Mouse (Mus musculus): ENCODE results near the gene Zdhhc19. TPM values are rescaled to one million over a fixed set of nuclear protein-coding genes. Genes with fewer than 3 reads are reported as not detected.
A peak's percentile ranks its signal among the peaks of the same experiment; 100 is the strongest.

Zdhhc19 gene
- polyA plus RNA-seq, 1 experiment = 0.15 TPM

DNA sequence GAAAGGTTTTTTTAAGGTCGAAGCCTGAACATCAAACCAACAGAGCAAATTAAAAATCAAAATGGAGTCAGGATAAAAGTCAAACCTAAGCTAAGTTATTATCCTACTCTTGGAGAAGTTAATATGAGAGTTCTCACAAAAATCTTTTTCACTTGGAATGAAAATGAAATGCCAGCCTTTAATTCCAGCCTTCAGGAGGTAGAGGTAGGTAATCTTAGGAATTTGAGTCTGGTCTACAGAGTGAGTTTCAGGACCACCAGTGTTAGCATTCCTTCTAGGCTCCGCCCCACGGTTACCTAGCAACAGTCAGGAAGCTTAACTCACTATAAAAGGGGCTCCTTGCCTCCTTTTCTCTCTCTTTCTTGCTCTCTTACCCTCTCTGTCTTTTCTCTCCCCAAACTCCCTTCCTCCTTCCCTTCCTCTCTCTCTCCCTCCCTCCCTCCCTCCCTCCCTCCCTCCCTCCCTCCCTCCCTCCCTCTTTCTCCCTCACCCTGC lies 42.7 kb downstream of the Zdhhc19 start:
- peak; percentile 65 for DNase-seq (ENCODE audit: low read depth)
- TF ChIP-seq POLR2A (IDR thresholded peaks at IDR 0.05; ENCODE audit: borderline replicate concordance, extremely low read depth, insufficient read depth, insufficient read length, poor library complexity, severe bottlenecking) (no peak), CTCF (IDR thresholded peaks at IDR 0.05; ENCODE audit: borderline replicate concordance, extremely low read depth, insufficient read depth, insufficient read length) (no peak)

DNA sequence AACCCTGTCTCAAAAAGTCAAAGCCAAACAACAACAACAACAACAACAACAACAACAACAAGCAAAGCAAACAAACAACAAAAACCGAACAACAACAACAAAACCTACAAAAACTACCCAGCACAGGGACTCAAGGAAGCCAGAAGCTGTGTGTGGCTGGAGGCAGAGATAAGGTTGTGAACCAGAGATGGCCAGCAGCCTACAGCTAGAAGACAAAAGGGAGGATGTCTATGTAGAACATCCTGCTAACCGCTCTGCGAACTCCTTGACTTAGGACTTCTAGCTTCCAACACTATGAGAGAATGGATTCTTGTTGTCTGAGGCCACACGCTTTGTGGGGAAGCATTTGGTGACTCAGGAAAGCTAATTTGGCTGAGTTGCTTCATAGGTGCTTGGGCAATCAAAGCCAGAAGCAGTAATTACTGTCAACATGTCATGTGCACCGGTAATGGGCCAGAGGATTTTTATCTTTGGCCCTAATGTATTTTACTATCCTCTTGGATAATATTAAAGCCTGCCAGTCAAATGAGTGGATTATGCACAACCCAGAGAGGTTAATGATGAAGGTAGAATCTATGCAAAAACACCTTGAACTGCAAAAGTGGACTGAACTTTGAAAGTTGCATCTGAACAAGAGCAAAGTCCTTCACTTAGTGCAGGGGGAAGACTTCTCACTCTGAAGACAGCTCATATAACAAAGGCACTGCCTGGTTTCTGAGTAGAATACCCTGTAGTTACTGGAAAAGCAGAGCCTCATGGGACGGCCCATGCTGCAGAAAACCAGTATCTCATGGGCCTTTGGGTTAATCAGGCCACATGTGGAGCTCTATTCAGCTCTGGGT lies 45.5 kb downstream of the Zdhhc19 start:
- TF ChIP-seq POLR2A (IDR thresholded peaks at IDR 0.05; ENCODE audit: borderline replicate concordance, extremely low read depth, insufficient read depth, insufficient read length, poor library complexity, severe bottlenecking) (no peak), CTCF (IDR thresholded peaks at IDR 0.05; ENCODE audit: borderline replicate concordance, extremely low read depth, insufficient read depth, insufficient read length) (no peak)
- no peak for DNase-seq (ENCODE audit: low read depth)

GRCm38 (mm10) chr16:32543422-32543821 lies 47.4 kb downstream of the Zdhhc19 start:
- TF ChIP-seq POLR2A (IDR thresholded peaks at IDR 0.05; ENCODE audit: borderline replicate concordance, extremely low read depth, insufficient read depth, insufficient read length, poor library complexity, severe bottlenecking) (no peak), CTCF (IDR thresholded peaks at IDR 0.05; ENCODE audit: borderline replicate concordance, extremely low read depth, insufficient read depth, insufficient read length) (no peak)
- no peak for DNase-seq (ENCODE audit: low read depth)

DNA sequence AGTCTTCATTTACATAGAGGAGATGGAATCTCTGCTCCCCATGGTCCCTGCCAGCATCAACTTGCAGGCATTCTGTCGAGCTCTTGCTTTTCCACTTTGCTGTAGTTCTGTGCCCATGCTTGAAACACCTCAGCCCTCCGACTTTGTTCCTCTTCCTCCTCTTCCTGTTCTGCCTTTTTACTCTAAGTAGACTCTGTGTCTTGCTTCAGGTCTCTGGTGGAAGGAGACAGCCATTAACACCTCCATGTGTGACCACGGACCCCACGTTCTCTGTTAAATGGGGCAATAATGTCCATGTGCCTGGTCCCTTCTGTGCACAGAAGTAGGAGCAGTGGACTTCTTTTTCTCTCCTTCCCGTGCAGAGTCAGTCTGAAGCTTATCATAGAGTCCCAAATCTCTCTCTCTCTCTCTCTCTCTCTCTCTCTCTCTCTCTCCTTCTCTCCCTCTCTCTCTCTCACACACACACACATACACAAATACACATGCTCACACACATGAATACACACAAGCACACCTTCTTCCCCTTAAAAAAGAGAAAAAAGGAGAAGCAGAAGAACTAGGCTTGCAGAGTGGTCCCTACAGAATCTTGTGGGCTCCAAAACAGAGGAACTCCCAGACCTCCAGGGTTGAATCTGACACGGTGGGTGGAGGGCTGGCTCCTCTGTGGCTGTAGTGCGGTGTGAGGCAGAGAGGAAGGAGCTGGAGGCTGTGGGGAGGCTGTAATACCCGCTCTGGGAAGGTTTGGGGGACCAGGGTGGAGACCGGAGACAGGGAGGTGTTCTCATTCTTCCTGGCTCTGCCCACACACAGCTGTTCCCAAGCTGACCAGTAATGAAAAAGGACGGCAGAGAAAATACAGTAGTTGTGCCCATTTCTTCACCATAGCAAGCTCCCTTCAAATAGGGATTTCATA lies 51.3 kb downstream of the Zdhhc19 start:
- TF ChIP-seq POLR2A (IDR thresholded peaks at IDR 0.05; ENCODE audit: borderline replicate concordance, extremely low read depth, insufficient read depth, insufficient read length, poor library complexity, severe bottlenecking) (no peak), CTCF (IDR thresholded peaks at IDR 0.05; ENCODE audit: borderline replicate concordance, extremely low read depth, insufficient read depth, insufficient read length) (no peak)
- DNase-seq (ENCODE audit: low read depth) = no peak

GRCm38 (mm10) chr16:32550084-32550483 lies 54.0 kb downstream of the Zdhhc19 start:
- TF ChIP-seq CTCF (IDR thresholded peaks at IDR 0.05; ENCODE audit: borderline replicate concordance, extremely low read depth, insufficient read depth, insufficient read length) (no peak), POLR2A (IDR thresholded peaks at IDR 0.05; ENCODE audit: borderline replicate concordance, extremely low read depth, insufficient read depth, insufficient read length, poor library complexity, severe bottlenecking) (no peak)
- no peak for DNase-seq (ENCODE audit: low read depth)

DNA sequence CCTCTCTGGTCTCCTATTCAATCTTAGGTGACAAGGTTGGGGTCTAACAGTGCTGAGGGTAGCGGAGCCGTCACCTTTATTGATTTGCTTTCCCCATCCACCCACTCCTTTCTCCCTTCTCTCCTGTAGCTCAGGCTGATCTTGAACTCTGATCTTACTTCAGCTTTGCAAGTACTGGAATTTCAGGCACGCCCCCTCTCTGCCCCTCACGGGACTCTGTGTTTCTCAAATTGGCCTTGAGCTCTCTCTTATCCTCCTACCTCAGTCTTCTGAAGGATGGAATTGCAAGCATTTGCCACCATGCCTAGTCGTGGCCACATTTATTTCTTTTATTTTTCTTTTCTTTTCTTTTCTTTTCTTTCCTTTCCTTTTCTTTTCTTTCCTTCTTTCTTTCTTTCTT lies 54.4 kb downstream of the Zdhhc19 start:
- DNase-seq (ENCODE audit: low read depth) = no peak
- TF ChIP-seq CTCF (IDR thresholded peaks at IDR 0.05; ENCODE audit: borderline replicate concordance, extremely low read depth, insufficient read depth, insufficient read length) (no peak), POLR2A (IDR thresholded peaks at IDR 0.05; ENCODE audit: borderline replicate concordance, extremely low read depth, insufficient read depth, insufficient read length, poor library complexity, severe bottlenecking) (no peak)

GRCm38 (mm10) chr16:32551346-32551747 lies 55.3 kb downstream of the Zdhhc19 start:
- no peak for TF ChIP-seq POLR2A (IDR thresholded peaks at IDR 0.05; ENCODE audit: borderline replicate concordance, extremely low read depth, insufficient read depth, insufficient read length, poor library complexity, severe bottlenecking)
- TF ChIP-seq CTCF (IDR thresholded peaks at IDR 0.05; ENCODE audit: borderline replicate concordance, extremely low read depth, insufficient read depth, insufficient read length) = no peak
- no peak for DNase-seq (ENCODE audit: low read depth)

- no peak for DNase-seq (ENCODE audit: low read depth)
- TF ChIP-seq POLR2A (IDR thresholded peaks at IDR 0.05; ENCODE audit: borderline replicate concordance, extremely low read depth, insufficient read depth, insufficient read length, poor library complexity, severe bottlenecking) (no peak), CTCF (IDR thresholded peaks at IDR 0.05; ENCODE audit: borderline replicate concordance, extremely low read depth, insufficient read depth, insufficient read length) (no peak)
These were observed 59.5 kb downstream of the Zdhhc19 start for GRCm38 (mm10) chr16:32555588-32555987.

DNA sequence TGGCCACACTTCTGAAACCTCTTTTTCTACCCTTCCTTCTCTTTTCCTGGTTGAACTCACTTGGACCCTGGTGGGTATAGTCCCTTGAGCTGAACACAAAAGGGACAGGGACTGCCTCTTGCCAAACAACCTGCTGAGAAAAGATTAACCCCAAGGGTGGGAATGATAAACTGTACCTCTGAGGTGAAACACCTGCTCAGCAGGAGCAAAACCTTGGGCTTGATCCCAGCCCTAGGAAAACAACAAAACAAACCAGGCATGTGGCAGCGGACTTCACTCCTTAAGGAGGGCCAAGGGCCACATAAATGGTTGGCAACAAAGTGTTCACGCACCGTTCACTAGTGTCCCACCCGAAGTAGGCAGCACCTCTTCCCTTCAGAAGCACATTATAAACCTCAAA lies 63.4 kb downstream of the Zdhhc19 start:
- no peak for TF ChIP-seq CTCF (IDR thresholded peaks at IDR 0.05; ENCODE audit: borderline replicate concordance, extremely low read depth, insufficient read depth, insufficient read length)
- TF ChIP-seq POLR2A (IDR thresholded peaks at IDR 0.05; ENCODE audit: borderline replicate concordance, extremely low read depth, insufficient read depth, insufficient read length, poor library complexity, severe bottlenecking) = no peak
- DNase-seq (ENCODE audit: low read depth) = no peak

- DNase-seq (ENCODE audit: low read depth) = no peak
- TF ChIP-seq POLR2A (IDR thresholded peaks at IDR 0.05; ENCODE audit: borderline replicate concordance, extremely low read depth, insufficient read depth, insufficient read length, poor library complexity, severe bottlenecking) = no peak
- TF ChIP-seq CTCF (IDR thresholded peaks at IDR 0.05; ENCODE audit: borderline replicate concordance, extremely low read depth, insufficient read depth, insufficient read length) = no peak
These were observed 67.2 kb downstream of the Zdhhc19 start for GRCm38 (mm10) chr16:32563056-32563793.

Measured in brain, embryonic 14.5 days (tissue).